Mouse (Mus musculus) G1E-ER4 (cell line): Measurements from ENCODE around the gene Gm13693. TPM values are rescaled to one million over a fixed set of nuclear protein-coding genes. Genes with fewer than 3 reads are reported as not detected.
"Not testable (repeated sequence)": the region's sequence is repeated elsewhere in the genome, so short reads cannot be mapped to it uniquely, and the experiment has no call there.

ENCODE experiments used
- GATA1 ChIP-seq: IDR thresholded peaks from one replicate; pipeline ENCODE4 v1.8.0; 2012; ENCODE audit warnings: low read length, inconsistent platforms
- polyA plus RNA-seq: library from polyadenylated mRNA; stranded (reverse); fragments of >175 nt; gene quantifications from 2 replicates; pipeline ENCODE4 v1.2.3, GENCODE M21; 2012

Gene Gm13693
- polyA plus RNA-seq: not detected in 2 replicates

DNA sequence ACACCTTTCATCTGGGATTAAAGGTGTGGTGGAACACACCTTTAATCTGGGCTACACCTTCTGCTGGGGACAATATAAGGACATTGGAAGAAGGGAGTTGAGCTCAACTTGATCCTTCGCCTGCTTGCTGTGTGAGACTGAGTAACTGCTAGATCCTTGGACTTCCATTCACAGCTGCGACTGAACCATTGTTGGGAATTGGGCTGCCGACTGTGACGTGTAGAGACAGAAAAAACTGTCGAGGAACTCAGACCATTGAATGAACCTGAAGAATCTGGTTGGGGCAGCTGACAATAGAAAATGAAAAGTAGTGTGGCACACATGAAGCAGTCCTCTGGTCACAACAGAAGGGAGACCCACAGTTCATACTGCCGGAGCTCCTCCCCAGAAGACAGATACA lies at the start of gene Gm13693:
Gm13693 (plus strand) TSS at position 301 of the 400 bp plus-strand sequence.
- not testable (repeated sequence) for TF ChIP-seq GATA1

DNA sequence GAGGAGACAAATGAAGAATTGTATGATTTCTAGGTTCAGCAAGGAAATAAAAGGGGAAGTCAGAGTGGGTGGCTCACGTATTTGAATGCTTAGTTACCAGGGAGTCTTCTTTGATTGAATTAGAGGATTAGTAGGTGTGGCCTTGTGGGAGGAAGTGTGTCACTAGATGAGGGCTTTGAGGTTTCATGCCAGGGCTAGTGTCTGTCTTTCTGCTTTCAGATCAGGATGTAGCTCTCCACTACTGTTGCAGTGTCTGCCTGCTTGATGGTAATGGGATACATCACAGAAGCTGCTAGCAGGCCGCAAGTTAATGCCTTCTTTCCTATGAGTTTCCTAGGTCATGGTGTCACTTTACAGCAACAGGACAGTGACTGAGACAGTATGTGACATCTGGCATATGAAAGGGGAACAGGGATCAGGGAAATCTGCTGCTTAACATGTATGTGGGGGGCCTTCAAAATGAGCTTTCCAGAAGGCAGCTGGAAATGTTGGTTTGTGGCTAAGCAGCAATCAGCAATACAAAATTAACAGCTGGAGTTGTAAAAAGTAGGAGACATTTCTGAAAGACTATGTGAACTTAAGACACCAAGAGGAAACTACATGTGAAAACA lies 31.7 kb upstream of the Gm13693 start:
- TF ChIP-seq GATA1: no peak

GRCm38 (mm10) chr2:83940931-83941361 lies 20.4 kb upstream of the Gm13693 start, which contains the start of gene Zswim2:
Zswim2 (minus strand) TSS chr2:83941228.
- no peak for TF ChIP-seq GATA1

DNA sequence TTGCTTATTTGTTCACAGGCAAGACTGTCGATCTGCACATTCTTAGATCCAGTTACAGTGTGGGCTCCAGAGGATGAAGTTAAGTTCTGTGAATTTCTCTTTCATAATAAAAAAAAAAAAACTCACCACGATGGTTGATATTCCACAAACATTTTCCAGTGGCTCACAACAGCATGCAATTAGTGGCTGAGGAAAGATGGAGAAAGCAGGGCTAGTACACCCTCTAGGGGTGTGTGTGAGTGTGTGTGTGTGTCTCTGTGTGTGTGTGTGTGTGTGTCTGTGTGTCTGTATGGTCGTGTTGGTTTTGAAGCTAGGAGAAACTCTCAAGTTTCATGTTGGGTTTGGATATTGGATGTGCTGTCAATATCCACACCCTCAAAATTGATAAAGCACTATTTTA lies 19.9 kb upstream of the Gm13693 start:
- TF ChIP-seq GATA1: no peak

- no peak for TF ChIP-seq GATA1
These were observed 19.5 kb upstream of the Gm13693 start for GRCm38 (mm10) chr2:83941792-83942191.

DNA sequence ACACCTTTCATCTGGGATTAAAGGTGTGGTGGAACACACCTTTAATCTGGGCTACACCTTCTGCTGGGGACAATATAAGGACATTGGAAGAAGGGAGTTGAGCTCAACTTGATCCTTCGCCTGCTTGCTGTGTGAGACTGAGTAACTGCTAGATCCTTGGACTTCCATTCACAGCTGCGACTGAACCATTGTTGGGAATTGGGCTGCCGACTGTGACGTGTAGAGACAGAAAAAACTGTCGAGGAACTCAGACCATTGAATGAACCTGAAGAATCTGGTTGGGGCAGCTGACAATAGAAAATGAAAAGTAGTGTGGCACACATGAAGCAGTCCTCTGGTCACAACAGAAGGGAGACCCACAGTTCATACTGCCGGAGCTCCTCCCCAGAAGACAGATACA lies 5.9 kb upstream of the Gm13693 start, which contains the start of gene Gm13698:
Gm13698 (plus strand) TSS at position 301 of the 400 bp plus-strand sequence.
- not testable (repeated sequence) for TF ChIP-seq GATA1

- not testable (repeated sequence) for TF ChIP-seq GATA1
These were observed 5.7 kb downstream of the Gm13693 start, which contains the start of gene Gm13695 for GRCm38 (mm10) chr2:83967013-83967412. Gm13695 (plus strand) TSS chr2:83967313.

- TF ChIP-seq GATA1: not testable (repeated sequence)
These were observed 11.5 kb downstream of the Gm13693 start, which contains the start of gene Gm13696 for GRCm38 (mm10) chr2:83972823-83973222. Gm13696 (plus strand) TSS chr2:83973123.

GRCm38 (mm10) chr2:83978633-83979032 lies 17.3 kb downstream of the Gm13693 start, which contains the start of gene Gm13694:
Gm13694 (plus strand) TSS chr2:83978933.
- TF ChIP-seq GATA1: not testable (repeated sequence)

DNA sequence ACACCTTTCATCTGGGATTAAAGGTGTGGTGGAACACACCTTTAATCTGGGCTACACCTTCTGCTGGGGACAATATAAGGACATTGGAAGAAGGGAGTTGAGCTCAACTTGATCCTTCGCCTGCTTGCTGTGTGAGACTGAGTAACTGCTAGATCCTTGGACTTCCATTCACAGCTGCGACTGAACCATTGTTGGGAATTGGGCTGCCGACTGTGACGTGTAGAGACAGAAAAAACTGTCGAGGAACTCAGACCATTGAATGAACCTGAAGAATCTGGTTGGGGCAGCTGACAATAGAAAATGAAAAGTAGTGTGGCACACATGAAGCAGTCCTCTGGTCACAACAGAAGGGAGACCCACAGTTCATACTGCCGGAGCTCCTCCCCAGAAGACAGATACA lies 23.1 kb downstream of the Gm13693 start, which contains the start of gene Gm13697:
Gm13697 (plus strand) TSS at position 301 of the 400 bp plus-strand sequence.
- TF ChIP-seq GATA1: not testable (repeated sequence)

GRCm38 (mm10) chr2:83990253-83990652 lies 28.9 kb downstream of the Gm13693 start, which contains the start of gene Gm13691:
Gm13691 (plus strand) TSS chr2:83990553.
- not testable (repeated sequence) for TF ChIP-seq GATA1

- TF ChIP-seq GATA1: no peak
These were observed 47.6 kb downstream of the Gm13693 start for GRCm38 (mm10) chr2:84008913-84009312.

DNA sequence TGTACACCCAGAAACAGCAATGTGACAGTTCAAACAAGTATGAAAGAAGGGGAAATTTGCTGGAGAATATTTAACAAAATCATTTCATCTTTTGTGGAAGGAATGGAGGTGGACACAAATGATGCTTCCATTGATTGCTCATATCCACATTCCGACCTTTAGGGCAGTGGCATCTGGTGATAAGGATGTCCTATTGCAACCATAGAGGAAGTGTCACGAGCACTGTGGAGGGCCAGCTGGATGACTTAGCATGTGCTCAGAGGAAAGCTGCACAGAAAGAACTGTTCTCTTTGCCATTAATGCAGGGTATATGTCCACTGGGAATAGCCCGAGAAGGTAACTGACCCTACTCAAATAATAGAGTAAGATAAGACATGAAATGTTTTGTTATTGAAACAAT lies 48.5 kb downstream of the Gm13693 start:
- peak; percentile 26 for TF ChIP-seq GATA1

Other genes with a start within 250 kb of the Gm13693 start
- gene Itgav, start 237.1 kb upstream of the Gm13693 start, polyA plus RNA-seq: 15.5 and 18.9 TPM in 2 replicates
- gene Fam171b, start 148.9 kb upstream of the Gm13693 start, polyA plus RNA-seq: not detected in 2 replicates
- gene Zswim2, start 20.3 kb upstream of the Gm13693 start, polyA plus RNA-seq: not detected in 2 replicates
- not detected in 2 replicates for gene Gm13698, start 5.8 kb upstream of the Gm13693 start, polyA plus RNA-seq
- gene Gm13695, start 5.8 kb downstream of the Gm13693 start, polyA plus RNA-seq: not detected in 2 replicates
- not detected in 2 replicates for gene Gm13696, start 11.6 kb downstream of the Gm13693 start, polyA plus RNA-seq
- gene Gm13694, start 17.4 kb downstream of the Gm13693 start, polyA plus RNA-seq: not detected in 2 replicates
- not detected in 2 replicates for gene Gm13697, start 23.2 kb downstream of the Gm13693 start, polyA plus RNA-seq
- not detected in 2 replicates for gene Gm13691, start 29.1 kb downstream of the Gm13693 start, polyA plus RNA-seq